Mouse (Mus musculus) lung, embryonic 14.5 days (tissue): ENCODE measurements around the gene Agfg1. TPM values are rescaled to one million over a fixed set of nuclear protein-coding genes. Genes with fewer than 3 reads are reported as not detected.

Experiments
- ATAC-seq: fragments of 200-750 bp; cut with Nextera tagmentation; 2 replicates; pipeline ENCODE4 v1.8.0; 2017; ENCODE audit warnings: mild to moderate bottlenecking, moderate TSS enrichment, moderate library complexity; ENCODE audit not compliant: insufficient read depth
- DNase-seq: peaks from one replicate; pipeline ENCODE4 v3.0.0-alpha.2; 2015
- H3K27ac ChIP-seq: fragments of 300-500 bp; sonication (generic); 2 replicates; pipeline ENCODE4 v1.5.1; 2014; ENCODE audit warnings: low read depth, mild to moderate bottlenecking, moderate library complexity
- H3K27me3 ChIP-seq: fragments of 300-500 bp; sonication (generic); 2 replicates; pipeline ENCODE4 v1.6.1; 2014; ENCODE audit warnings: low read length, control low read depth; ENCODE audit not compliant: insufficient read depth
- H3K36me3 ChIP-seq: fragments of 300-500 bp; sonication (generic); 2 replicates; pipeline ENCODE4 v1.6.1; 2014; ENCODE audit warnings: control low read depth; ENCODE audit not compliant: insufficient read depth
- H3K4me1 ChIP-seq: fragments of 300-500 bp; sonication (generic); 2 replicates; pipeline ENCODE4 v1.6.1; 2014; ENCODE audit warnings: antibody characterized with exemption, control low read depth; ENCODE audit not compliant: insufficient read depth
- H3K4me2 ChIP-seq: fragments of 300-500 bp; sonication (generic); 2 replicates; pipeline ENCODE4 v1.6.1; 2014; ENCODE audit warnings: mild to moderate bottlenecking
- H3K4me3 ChIP-seq: fragments of 300-500 bp; sonication (generic); 2 replicates; pipeline ENCODE4 v1.5.1; 2014; ENCODE audit warnings: low read depth, low read length
- H3K9ac ChIP-seq: fragments of 300-500 bp; sonication (generic); 2 replicates; pipeline ENCODE4 v1.6.1; 2014
- H3K9me3 ChIP-seq: fragments of 300-500 bp; sonication (generic); 2 replicates; pipeline ENCODE4 v1.6.1; 2016; ENCODE audit warnings: low read depth, low read length, control low read depth
- CTCF ChIP-seq: IDR thresholded peaks from 2 replicates; pipeline ENCODE4 v1.5.1; 2016; ENCODE audit warnings: antibody characterized with exemption, low read depth
- WGBS: fragments of 180-500 bp; shearing (Covaris S2); extraction: QIAGEN DNeasy Blood & Tissue Kit; methylation state at CpG from one replicate; pipeline ENCODE4 v1.1.7; 2014; 5-methylcytosine and 5-hydroxymethylcytosine counted together
- polyA plus RNA-seq: library from polyadenylated mRNA; unstranded; fragments of >200 nt; fragmentation: Nextera tagmentation; extraction: Ambion mirVana; gene quantifications from 2 replicates; pipeline ENCODE4 v1.2.1, GENCODE M21; 2014

Gene Agfg1
- polyA plus RNA-seq, 1 experiment from 2014 or later: 47.8 TPM

DNA sequence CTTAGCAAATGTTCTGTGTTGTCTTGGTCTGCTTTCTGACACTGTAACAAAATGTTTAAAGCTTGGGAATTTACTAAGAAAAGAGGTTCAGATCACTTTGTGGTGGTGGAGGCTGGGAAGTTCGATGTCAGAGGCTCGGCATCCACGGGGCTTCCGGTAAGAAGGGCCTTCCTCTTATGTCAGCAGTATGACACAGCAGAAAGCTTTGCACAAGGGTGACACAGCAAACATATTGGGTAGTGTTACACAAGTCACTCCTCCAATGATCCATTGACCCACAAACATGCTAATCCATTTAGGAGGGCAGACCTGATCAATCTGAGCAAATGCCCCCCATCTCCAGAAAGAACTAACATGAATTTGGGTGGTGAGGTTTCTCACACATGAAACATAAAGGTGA, 42.2 kb upstream of the Agfg1 start:
- Histone ChIP-seq H3K27ac (no peak overlapping the region), H3K36me3 (no peaks in the 10 kb centered on the region), H3K9ac (no peak overlapping the region), H3K4me2 (no peak overlapping the region), H3K9me3 (no peaks in the 10 kb centered on the region), H3K27me3 (no peaks in the 10 kb centered on the region), H3K4me3 (no peak overlapping the region), H3K4me1 (no peaks in the 10 kb centered on the region)
- WGBS: 90% methylated on average over 4 of the region's 4 CpGs
- DNase-seq (no peak), ATAC-seq (no peak)
- TF ChIP-seq CTCF: no peak

DNA sequence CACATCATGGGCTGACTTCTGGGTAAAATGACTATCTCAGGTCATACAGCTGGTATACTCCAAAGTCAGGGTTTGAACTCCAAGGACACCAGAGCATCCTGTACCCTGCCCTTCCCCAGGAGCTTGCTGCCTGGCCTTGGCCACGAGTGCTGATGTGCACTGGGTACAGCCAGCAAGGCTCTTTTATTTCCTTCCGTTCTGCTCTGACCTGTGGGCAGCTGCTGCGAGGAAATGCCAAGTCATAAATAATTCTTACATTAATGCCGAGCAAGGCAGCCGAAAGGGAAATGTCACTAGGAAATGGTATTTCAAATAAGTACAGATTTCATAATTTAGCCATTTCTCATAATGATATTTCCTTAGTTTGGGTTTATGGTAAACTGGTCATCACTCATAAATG, 41.0 kb upstream of the Agfg1 start:
- peak; percentile 64; the same call in 1 of the 2 replicates for ATAC-seq

DNA sequence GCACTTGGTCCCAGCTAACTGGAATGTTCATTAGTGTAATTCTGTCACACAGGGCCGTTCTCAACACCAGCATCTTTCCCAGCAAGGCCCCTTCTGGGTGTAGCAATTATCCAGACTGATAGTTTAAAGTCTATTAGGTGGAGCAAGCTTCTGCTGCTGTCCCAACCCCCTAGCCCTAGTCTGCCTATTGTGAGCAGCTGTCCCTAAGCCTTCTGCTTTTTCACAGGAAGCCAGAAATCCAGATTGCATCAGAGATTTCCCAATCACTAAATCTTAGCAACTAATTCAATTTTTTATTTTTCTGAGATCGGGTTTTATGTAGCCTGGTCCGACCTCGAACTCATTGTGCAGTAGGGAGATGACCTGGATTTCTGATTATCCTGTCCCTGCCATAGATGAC, 40.4 kb upstream of the Agfg1 start:
- DNase-seq (no peak), ATAC-seq (no peak)
- no peak overlapping the region for H3K4me3 ChIP-seq
- H3K9me3 ChIP-seq: no peaks in the 10 kb centered on the region
- WGBS: 71% methylated on average over 4 of the region's 4 CpGs
- H3K4me1 ChIP-seq: no peaks in the 10 kb centered on the region
- H3K4me2 ChIP-seq: no peak overlapping the region
- no peaks in the 10 kb centered on the region for H3K27me3 ChIP-seq
- H3K36me3 ChIP-seq: no peaks in the 10 kb centered on the region
- no peak overlapping the region for H3K27ac ChIP-seq
- no peak for TF ChIP-seq CTCF
- H3K9ac ChIP-seq: no peak overlapping the region

More for the DNA sequence above, 41.0 kb upstream of the Agfg1 start:
- H3K9ac ChIP-seq: no peak overlapping the region
- peak; percentile 40 for DNase-seq
- no peaks in the 10 kb centered on the region for H3K36me3 ChIP-seq
- H3K9me3 ChIP-seq: no peaks in the 10 kb centered on the region
- H3K4me3 ChIP-seq: no peak overlapping the region
- no peak for TF ChIP-seq CTCF
- H3K27ac ChIP-seq: no peak overlapping the region
- no peak overlapping the region for H3K4me2 ChIP-seq
- WGBS: 44% methylated on average over 5 of the region's 5 CpGs
- no peaks in the 10 kb centered on the region for H3K4me1 ChIP-seq
- no peaks in the 10 kb centered on the region for H3K27me3 ChIP-seq

DNA sequence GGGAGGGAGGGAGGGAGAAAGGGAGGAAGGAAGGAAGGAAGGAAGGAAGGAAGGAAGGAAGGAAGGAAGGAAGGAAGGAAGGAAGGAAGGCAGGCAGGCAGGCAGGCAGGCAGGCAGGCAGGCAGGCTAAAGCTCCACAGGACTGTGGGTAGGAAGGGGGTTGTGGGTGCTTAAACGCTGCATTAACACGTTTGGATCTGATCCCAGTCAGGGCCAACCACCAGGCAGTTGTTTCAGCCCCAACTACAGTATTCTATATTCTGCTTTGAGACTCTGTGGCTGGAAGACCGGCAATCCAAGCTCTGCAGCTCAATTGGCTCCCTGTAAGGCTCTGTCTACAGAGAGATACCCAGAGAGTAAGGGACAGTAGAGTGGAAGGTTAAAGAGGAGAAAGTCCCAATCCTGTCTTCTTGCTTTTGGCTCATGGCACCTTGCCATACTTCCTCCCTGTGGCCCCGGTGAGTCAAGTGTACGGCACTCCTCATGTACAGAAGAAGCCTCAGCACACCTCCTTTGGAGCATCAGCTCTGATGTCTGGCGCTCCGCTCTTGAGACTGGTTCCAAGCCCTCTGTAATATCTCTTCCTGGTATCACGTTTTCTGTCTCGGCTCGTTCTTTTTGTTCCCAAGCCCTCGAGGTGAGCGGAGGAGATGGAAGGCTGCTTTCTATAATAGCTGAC, 38.0 kb upstream of the Agfg1 start:
- no peak for ATAC-seq
- no peak overlapping the region for H3K27ac ChIP-seq
- H3K36me3 ChIP-seq: no peaks in the 10 kb centered on the region
- H3K27me3 ChIP-seq: no peaks in the 10 kb centered on the region
- no peaks in the 10 kb centered on the region for H3K9me3 ChIP-seq
- TF ChIP-seq CTCF: no peak
- H3K4me3 ChIP-seq: no peak overlapping the region
- no peak for DNase-seq
- 74% methylated on average over 12 of the region's 12 CpGs for WGBS
- no peak overlapping the region for H3K4me2 ChIP-seq
- no peaks in the 10 kb centered on the region for H3K4me1 ChIP-seq
- no peak overlapping the region for H3K9ac ChIP-seq

DNA sequence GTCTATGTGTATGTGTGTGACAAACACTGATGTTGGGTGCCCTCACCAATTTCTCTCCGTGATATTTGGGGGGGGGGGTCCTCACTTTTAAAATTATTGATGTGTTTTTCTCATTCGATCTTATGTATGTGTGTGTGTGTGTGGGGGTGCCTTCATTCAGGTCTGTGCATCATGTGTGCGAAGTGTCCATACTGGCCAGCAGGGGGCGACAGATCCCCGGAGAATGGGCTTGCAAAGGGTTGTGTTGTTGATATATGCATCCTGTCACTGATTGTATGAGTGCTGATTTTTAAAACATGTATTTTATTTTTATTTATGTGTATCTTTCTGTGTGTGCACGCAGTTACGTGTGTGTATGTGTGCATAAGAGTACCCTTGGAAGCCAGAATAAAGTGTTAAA, 35.7 kb upstream of the Agfg1 start:
- Histone ChIP-seq H3K27me3 (no peaks in the 10 kb centered on the region), H3K4me2 (no peak overlapping the region), H3K4me3 (no peak overlapping the region), H3K4me1 (no peaks in the 10 kb centered on the region), H3K27ac (no peak overlapping the region), H3K9me3 (no peaks in the 10 kb centered on the region), H3K9ac (no peak overlapping the region), H3K36me3 (no peaks in the 10 kb centered on the region)
- WGBS: 74% methylated on average over 7 of the region's 7 CpGs
- DNase-seq (peak; percentile 33), ATAC-seq (no peak)
- TF ChIP-seq CTCF: peak; percentile 64

DNA sequence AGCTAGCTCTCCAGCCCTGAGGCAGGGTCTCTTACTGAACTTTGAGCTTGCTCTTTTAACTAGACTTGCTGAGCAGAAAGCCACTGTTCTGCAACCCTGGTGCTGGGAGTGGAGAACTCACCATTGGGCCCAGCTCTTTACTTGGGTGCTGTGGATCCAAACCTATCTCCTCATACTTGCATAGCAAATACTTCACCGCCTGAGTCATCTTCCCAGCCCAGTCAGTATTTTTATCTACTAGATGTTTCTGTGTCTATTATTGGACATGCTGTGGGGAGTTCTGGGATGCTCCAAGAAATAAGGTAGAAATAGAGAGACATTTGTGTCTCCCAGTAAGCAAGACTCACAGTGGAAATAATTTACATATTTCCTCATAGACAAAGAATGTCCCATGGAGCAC, 35.2 kb upstream of the Agfg1 start:
- Histone ChIP-seq H3K27ac (no peak overlapping the region), H3K27me3 (no peaks in the 10 kb centered on the region), H3K4me3 (no peak overlapping the region), H3K4me2 (no peak overlapping the region), H3K4me1 (no peaks in the 10 kb centered on the region), H3K9me3 (no peaks in the 10 kb centered on the region), H3K9ac (no peak overlapping the region), H3K36me3 (no peaks in the 10 kb centered on the region)
- no peak for DNase-seq
- ATAC-seq: no peak
- 97% methylated on average over 1 of the region's 1 CpGs for WGBS
- no peak for TF ChIP-seq CTCF

DNA sequence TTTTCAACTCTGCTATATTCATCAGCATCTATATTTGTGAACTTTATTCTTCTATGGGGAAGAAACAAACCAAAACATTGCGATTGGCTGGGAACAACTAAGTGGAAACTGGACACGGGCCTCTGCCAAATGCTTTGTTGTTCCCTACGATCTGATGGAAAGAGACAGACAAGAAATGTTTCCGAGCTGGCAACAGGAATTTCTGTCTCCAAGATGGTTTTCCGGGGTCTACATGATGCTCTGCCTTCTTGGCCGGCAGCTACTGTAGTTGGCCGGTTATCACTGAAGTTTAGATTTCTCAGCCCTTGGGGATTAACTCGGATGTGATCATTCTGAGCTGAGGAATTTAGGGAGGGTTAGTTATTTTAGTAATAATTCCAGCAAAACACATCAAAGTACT, 32.9 kb upstream of the Agfg1 start:
- Histone ChIP-seq H3K4me1 (no peaks in the 10 kb centered on the region), H3K9me3 (no peaks in the 10 kb centered on the region), H3K4me3 (no peak overlapping the region), H3K36me3 (no peaks in the 10 kb centered on the region), H3K27me3 (no peaks in the 10 kb centered on the region), H3K27ac (no peak overlapping the region), H3K9ac (no peak overlapping the region), H3K4me2 (no peak overlapping the region)
- 69% methylated on average over 8 of the region's 8 CpGs for WGBS
- ATAC-seq (no peak), DNase-seq (peak; percentile 27)
- no peak for TF ChIP-seq CTCF

DNA sequence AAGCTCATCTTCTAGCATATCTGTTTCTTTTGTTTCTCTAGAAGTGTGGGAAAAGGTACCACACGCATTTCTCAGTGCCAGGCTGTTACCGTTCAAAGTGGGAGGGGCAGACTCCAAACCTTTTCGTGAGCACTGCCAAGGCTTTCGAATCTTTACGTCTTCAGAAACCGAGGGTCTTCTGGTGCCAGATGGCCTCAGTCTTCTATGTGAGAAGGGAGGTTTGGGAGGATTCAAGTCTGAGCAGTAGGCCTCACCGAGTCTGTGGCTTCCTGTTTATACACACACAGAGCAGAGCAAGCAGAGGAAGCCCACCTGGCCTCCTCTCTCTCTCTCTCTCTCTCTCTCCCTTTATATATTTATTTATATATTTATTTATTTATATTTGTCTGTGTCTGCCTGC, 32.1 kb upstream of the Agfg1 start:
- Histone ChIP-seq H3K9ac (no peak overlapping the region), H3K27ac (no peak overlapping the region), H3K4me3 (no peak overlapping the region), H3K4me1 (no peaks in the 10 kb centered on the region), H3K27me3 (no peaks in the 10 kb centered on the region), H3K9me3 (no peaks in the 10 kb centered on the region), H3K4me2 (no peak overlapping the region), H3K36me3 (no peaks in the 10 kb centered on the region)
- TF ChIP-seq CTCF: no peak
- DNase-seq: no peak
- no peak for ATAC-seq
- WGBS: 68% methylated on average over 7 of the region's 7 CpGs
